24 mouse cellular contexts compared by ENCODE assay signal in genomic region chr7:114214385-114214784, GRCm38 (mm10).
"Had no signal": no experiment of that assay in that cellular context is flagged by ENCODE, and none has a peak within 500 bp of the region (broad histone marks: within the 10 kb centered on the region; RNA-seq: fewer than 3 reads in every experiment).

No protein-coding gene starts in this region.

- H3K4me1 ChIP-seq: heart, embryonic 10.5 days; heart, embryonic 12.5 days; hindbrain, embryonic 10.5 days; hindbrain, embryonic 12.5 days; intestine, embryonic 15.5 days; limb, embryonic 13.5 days; limb, embryonic 15.5 days had no signal

- H3K27ac ChIP-seq: gastrocnemius, adult 2 months; heart, embryonic 10.5 days; hindbrain, embryonic 10.5 days; hindbrain, embryonic 12.5 days; hindbrain, embryonic 14.5 days; intestine, embryonic 15.5 days; left cerebral cortex, adult 2 months; limb, embryonic 13.5 days; limb, embryonic 15.5 days; liver, embryonic 12.5 days; liver, embryonic 14.5 days had no signal

- DNase-seq: gastrocnemius, adult 2 months; gastrocnemius, postnatal 10 days; gastrocnemius, postnatal 25 days; heart, adult 18-20 months; heart, postnatal 10 days; heart, postnatal 4 days; kidney, adult 18-20 months; kidney, adult 8-10 months; kidney, postnatal 10 days; kidney, postnatal 25 days; kidney, postnatal 4 days; layer of hippocampus, adult 9-11 months; left cerebral cortex, postnatal 4 days had no signal

- H3K4me3 ChIP-seq: gastrocnemius, adult 2 months; heart, embryonic 10.5 days; heart, embryonic 12.5 days; hindbrain, embryonic 10.5 days; hindbrain, embryonic 12.5 days; intestine, embryonic 15.5 days; left cerebral cortex, adult 2 months; limb, embryonic 13.5 days; limb, embryonic 15.5 days; liver, embryonic 12.5 days had no signal
